Mouse (Mus musculus) lung, adult 2 months (tissue): ENCODE results near the gene Ccdc102a. TPM values are rescaled to one million over a fixed set of nuclear protein-coding genes. Genes with fewer than 3 reads are reported as not detected.

ENCODE experiments used
- DNase-seq: peaks from one replicate; pipeline ENCODE4 v3.0.0; 2022
- H3K4me1 ChIP-seq: fragments of 200-500 bp; 2 replicates; pipeline ENCODE4 v1.6.1; 2011; ENCODE audit warnings: low read length; ENCODE audit not compliant: control insufficient read depth, insufficient read depth
- H3K4me3 ChIP-seq: fragments of 200-500 bp; replicated peaks from 2 replicates; pipeline ENCODE3; 2011; ENCODE audit warnings: low read depth, mild to moderate bottlenecking, control low read depth, low read length; ENCODE audit errors: extremely low read depth
- CTCF ChIP-seq: fragments of 200-500 bp; IDR thresholded peaks from 2 replicates; pipeline ENCODE4 v1.5.1; 2011; ENCODE audit warnings: mild to moderate bottlenecking, low read length, control low read depth; ENCODE audit not compliant: insufficient read depth
- POLR2A ChIP-seq: fragments of 200-500 bp; IDR thresholded peaks from 2 replicates; pipeline ENCODE4 v1.6.1; 2011; ENCODE audit warnings: low read depth, mild to moderate bottlenecking, control low read depth, low read length, borderline replicate concordance; ENCODE audit errors: extremely low read depth
- WGBS: fragments of 180-500 bp; shearing (Covaris S2); methylation state at CpG from one replicate; pipeline ENCODE4 v1.1.7; 2018; 5-methylcytosine and 5-hydroxymethylcytosine counted together
- polyA plus RNA-seq: library from polyadenylated mRNA; depleted of rRNA; stranded (reverse); fragments of >200 nt; gene quantifications from 2 replicates; pipeline ENCODE4 v1.2.3, GENCODE M21; 2012

Gene Ccdc102a
- polyA plus RNA-seq, 1 experiment: 19.0 TPM

DNA sequence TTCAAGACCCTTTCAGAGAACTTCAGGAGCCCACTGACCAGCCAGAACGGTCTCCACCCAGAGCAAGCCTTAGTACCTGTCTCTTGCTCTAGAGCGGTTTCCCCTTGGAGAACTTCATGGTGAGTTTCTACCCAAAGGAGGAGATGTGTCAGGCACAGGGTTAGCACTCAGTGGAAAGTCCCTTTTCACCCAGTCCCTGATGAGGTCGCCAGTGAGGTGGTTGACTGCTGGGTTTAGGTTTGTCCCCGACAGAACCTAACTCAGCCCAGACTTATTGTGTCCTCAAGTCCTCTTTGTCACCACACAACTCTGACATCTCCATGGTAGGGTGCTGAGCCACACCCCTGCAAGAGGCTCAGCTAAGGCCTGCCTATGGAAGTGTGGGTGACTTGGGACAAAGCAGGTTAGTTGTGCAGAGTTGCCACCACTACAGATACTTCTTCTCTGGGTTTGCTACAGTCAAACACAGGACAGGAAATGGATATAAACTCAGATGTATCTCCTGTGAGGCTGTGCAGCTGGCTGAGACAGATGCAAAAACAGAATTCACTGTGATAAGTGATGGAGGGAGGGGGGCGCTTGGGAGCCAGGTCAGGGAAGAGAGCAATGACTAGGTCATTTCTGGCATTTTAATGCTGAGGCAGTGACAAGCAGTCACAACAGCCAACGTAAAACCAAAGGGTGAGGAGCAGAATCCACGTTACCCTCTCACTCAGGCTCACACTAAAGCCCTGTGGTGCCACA is 35.9 kb upstream of the Ccdc102a start:
- 59% methylated on average over 7 of the region's 7 CpGs for WGBS
- H3K4me3 ChIP-seq: no peak overlapping the region
- no peak for DNase-seq
- H3K4me1 ChIP-seq: 0 out of 2 replicates have a peak, but pooled peaks cover 3% of the 10 kb centered on the region
- TF ChIP-seq CTCF: no peak
- no peak for TF ChIP-seq POLR2A

GRCm38 (mm10) chr8:94952086-94952485 is 34.2 kb upstream of the Ccdc102a start:
- 67% methylated on average over 5 of the region's 5 CpGs for WGBS
- no peak for TF ChIP-seq CTCF
- TF ChIP-seq POLR2A: no peak
- H3K4me1 ChIP-seq: 0 out of 2 replicates have a peak, but pooled peaks cover 3% of the 10 kb centered on the region
- H3K4me3 ChIP-seq: no peak overlapping the region
- DNase-seq: no peak

DNA sequence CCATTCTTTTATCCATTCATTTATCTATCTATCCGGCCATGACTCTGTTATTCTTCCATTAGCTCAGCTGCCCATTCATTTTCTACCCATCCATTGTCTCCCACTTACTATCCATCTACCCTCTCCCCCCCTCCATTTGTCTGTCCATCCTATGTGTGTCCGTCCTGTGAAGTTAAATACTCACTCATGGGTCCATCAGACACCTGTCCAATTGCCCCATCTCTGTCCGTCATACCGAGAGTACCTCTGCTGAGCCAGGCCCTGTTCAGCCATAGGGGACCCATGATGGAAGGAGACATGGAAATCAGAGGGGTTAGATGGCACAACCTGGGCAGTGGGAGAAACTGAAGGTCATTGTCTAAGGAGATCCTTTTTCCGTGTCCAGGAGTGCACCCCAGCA is 32.6 kb upstream of the Ccdc102a start:
- DNase-seq: no peak
- TF ChIP-seq POLR2A (no peak), CTCF (no peak)
- 0 out of 2 replicates have a peak, but pooled peaks cover 3% of the 10 kb centered on the region for H3K4me1 ChIP-seq
- 78% methylated on average over 5 of the region's 5 CpGs for WGBS
- H3K4me3 ChIP-seq: no peak overlapping the region

DNA sequence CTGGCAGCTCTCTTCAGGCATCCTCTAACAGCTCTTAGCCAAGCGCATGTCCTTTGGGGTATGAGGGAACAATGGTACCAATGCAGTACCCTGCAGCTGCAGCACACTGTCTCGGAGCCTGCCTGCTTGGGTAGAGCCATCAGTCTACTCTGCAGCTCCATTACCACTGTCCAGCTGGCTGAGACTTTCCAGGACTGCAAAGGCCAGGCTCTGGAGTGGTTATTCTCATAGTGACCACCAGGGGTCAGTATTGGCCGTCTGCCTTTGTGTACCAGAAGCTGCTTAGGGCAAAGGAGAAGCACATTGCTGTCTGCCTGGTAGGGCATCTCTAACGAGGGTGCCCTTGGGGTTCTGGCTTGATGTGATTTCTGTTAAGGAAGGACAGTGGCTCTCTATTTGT is 32.1 kb upstream of the Ccdc102a start:
- 17% methylated on average over 4 of the region's 4 CpGs for WGBS
- TF ChIP-seq POLR2A (no peak), CTCF (peak; percentile 96)
- peak; percentile 72 for DNase-seq
- Histone ChIP-seq H3K4me1 (0 out of 2 replicates have a peak, but pooled peaks cover 3% of the 10 kb centered on the region), H3K4me3 (no peak overlapping the region)

DNA sequence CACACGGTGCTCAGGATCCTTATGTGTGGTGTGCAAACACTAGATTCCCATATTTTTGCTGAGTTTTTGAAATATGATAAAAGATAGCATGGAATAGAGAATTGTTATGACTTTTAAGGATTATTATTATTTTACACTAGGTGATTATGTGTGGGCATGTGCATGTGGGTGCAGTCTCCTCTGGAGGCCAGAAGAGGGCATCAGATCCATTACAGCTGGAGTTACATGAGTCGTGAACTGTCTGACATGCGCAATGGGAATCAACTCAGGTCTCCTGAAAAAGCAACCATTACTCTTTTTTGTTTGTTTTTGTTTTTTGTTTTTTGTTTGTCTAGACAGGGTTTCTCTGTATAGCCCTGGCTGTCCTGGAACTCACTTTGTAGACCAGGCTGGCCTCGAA is 31.1 kb upstream of the Ccdc102a start:
- no peak for DNase-seq
- H3K4me3 ChIP-seq: no peak overlapping the region
- 82% methylated on average over 4 of the region's 4 CpGs for WGBS
- 0 out of 2 replicates have a peak, but pooled peaks have one; percentile 9 for TF ChIP-seq CTCF
- TF ChIP-seq POLR2A: no peak
- no peaks in the 10 kb centered on the region for H3K4me1 ChIP-seq

GRCm38 (mm10) chr8:94948421-94948820 is 30.5 kb upstream of the Ccdc102a start:
- WGBS: 81% methylated on average over 4 of the region's 4 CpGs
- no peak for TF ChIP-seq POLR2A
- no peak for DNase-seq
- H3K4me3 ChIP-seq: no peak overlapping the region
- no peaks in the 10 kb centered on the region for H3K4me1 ChIP-seq

GRCm38 (mm10) chr8:94945185-94945584 is 27.3 kb upstream of the Ccdc102a start:
- 52% methylated on average over 6 of the region's 6 CpGs for WGBS
- Histone ChIP-seq H3K4me3 (no peak overlapping the region), H3K4me1 (no peaks in the 10 kb centered on the region)
- TF ChIP-seq CTCF: no peak
- no peak for TF ChIP-seq POLR2A
- no peak for DNase-seq

DNA sequence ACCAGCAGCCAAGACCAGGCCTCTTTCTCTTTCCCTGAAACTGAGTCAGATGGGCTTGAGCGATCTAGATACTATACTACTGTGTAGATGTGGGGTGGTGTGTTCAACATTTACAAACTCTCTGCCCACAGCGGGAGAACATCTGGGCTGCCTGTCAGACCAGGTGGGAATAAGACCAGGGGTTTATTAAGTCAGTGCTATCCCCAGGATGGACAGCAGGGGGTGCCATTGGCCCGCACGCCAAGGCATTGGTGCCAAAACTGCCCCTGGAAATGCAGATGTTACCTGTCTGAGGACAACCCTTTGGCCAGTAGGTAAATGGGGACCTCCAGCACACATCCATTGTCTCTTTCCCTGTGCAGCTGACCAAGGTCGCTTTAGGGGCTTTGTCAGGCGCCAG is 24.7 kb upstream of the Ccdc102a start:
- TF ChIP-seq CTCF (peak; percentile 92), POLR2A (no peak)
- H3K4me3 ChIP-seq: no peak overlapping the region
- 20% methylated on average over 6 of the region's 6 CpGs for whole genome bisulfite sequencing
- H3K4me1 ChIP-seq: no peaks in the 10 kb centered on the region
- peak; percentile 76 for DNase-seq

DNA sequence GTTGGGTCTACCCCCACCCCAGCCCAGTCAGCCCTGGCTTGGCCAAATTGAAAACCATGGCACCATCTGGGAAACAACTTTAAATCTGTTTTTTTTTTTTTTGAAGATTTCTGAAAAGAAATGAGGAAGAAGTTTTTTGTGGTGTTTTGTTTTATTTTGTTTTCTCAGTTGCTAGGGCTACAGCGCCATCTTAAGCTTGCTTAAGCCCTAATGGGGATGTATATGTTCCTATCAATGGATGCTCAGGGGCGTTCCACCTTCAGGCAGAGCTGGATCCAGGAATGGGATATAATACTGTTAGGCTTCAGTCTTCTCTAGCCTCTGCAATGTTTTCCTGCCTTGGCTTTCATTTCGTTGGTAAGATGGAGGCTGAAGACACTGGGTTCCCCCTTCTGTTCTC is 17.3 kb upstream of the Ccdc102a start:
- no peaks in the 10 kb centered on the region for H3K4me1 ChIP-seq
- H3K4me3 ChIP-seq: no peak overlapping the region
- no peak for DNase-seq
- TF ChIP-seq POLR2A: no peak
- no peak for TF ChIP-seq CTCF
- 73% methylated on average over 3 of the region's 3 CpGs for WGBS

DNA sequence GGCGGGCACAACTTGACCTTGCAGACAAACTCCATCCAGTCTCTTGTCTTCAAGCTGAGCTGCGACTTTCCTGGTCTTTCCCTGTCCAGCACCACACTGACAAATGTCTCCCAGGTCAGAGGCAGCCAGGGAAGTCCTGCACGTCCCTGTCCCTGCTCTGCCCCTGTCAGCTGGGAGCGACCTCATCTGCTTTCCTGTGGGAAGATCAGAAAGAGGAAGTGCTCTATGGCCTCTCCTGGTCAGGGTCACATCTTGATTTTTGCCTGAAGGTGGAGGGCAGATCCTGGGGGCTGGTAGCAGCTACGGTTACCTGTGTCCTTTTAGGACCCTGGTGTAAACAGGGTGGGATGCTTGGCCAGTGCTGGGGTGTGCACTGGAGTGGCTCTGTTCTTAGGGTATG is 16.0 kb upstream of the Ccdc102a start:
- DNase-seq: no peak
- TF ChIP-seq POLR2A (no peak), CTCF (no peak)
- Histone ChIP-seq H3K4me3 (no peak overlapping the region), H3K4me1 (no peaks in the 10 kb centered on the region)
- 50% methylated on average over 5 of the region's 5 CpGs for WGBS
